Mouse (Mus musculus): ENCODE results near the gene Ccdc9.
A peak's percentile ranks its signal among the peaks of the same experiment; 100 is the strongest.

Ccdc9 gene

DNA sequence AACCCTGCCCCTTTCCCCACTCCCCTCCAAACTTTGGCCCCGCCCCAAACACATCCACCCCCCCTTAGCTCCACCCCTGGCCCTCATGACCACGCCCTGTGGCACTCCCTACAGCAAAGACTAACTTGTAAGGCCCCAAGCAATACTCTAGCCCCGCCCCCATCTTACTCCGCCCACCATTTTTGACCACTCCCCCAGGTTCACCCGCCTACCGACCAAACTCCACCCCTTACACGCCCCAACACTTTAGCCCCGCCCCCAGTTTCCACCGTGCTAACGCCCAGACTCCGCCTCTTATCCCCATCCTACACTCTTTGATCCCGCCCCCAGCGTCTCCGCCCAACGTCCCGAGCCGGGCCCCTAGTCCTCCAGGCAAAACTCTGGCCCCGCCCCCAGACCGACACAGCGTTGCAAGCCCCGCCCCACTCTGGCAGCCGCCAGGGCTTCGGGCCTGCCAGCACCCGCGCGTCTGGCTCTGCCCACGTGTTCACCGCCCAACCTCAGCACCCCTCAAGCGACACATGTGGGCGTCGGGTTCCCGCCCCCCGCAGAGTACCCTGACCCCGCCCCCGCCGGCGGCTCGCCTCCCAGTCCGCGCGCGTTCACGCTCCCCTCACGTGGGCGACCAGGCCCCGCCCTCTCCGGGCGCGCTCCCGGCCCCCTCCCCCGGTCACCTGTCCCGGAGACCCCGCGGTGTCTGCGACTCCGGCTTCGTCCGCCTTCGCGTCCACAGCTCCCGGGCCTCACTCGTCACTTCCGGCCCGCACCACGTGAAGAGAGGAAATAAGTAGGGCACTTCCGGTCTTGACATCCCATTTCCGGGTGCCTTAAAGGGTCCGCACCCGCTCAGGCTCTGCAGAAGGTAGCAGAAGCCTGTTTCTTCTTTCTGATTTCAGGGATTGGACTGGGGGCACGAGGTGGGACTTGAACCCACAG lies at the start of gene Ccdc9:
Gene Ccdc9, minus strand, starts transcription at position 770 of the 936 bp plus-strand sequence.
- peak; percentile 100 for DNase-seq

DNA sequence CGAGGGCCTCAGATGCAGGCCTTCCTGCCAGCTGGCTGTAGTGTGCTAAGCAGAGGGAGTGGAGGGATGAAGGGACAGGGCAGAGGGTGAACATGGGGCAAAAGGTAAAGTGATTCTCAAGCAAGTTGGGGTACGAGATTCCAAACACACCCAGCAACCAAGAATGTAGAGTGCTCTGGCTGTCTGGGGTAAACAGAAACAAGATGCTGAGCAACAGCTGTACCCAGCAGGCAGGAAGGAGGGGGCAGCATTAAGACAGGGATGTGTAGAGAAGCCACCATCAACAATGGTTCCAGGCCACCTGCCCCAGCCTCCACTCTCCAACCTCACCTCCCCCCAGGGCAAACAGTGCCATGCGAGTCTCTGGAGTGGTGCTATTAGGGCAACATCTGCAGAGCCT lies 42.6 kb upstream of the Ccdc9 start:
- no peak for DNase-seq

- DNase-seq, result no peak
Measured at GRCm38 (mm10) chr7:16326607-16326971, 40.0 kb upstream of the Ccdc9 start.

DNA sequence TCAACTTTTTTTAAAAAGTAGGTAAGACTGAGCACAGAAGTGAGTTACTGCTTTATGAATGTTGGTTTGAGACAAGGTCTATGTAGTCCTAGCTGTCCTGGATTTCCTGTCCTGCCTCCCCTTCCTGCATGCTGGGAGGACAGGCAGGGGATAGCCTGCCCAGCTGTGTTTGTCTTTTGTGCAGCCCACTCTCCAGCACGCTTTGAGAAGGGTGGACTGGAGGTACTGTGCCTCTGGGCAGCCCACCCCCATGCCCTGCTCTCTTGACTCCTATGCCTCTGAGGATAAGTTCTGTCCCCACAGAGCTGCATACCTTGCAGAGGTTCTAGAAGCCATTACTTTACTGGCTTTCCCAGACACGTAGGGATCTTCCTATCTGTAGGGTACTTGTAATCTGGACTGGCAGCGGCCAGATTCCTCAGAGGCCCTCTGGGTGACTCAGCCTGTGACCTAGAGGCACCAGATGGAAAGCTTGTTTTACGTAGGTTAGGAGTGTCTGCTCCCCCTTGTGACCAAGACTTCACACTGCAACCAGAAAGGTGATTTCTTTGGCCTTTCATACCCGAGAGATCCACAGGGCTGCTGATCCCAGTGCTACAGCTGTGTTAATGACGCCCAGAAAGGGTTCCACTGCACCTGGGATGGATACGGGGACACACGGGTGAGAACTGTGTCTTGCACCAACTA lies 39.5 kb upstream of the Ccdc9 start:
- DNase-seq, result peak; percentile 76 to 77

- DNase-seq, result no peak
Measured at GRCm38 (mm10) chr7:16324661-16325060, 38.1 kb upstream of the Ccdc9 start.

- no peak for DNase-seq
Measured at GRCm38 (mm10) chr7:16320479-16320878, 33.9 kb upstream of the Ccdc9 start.

DNA sequence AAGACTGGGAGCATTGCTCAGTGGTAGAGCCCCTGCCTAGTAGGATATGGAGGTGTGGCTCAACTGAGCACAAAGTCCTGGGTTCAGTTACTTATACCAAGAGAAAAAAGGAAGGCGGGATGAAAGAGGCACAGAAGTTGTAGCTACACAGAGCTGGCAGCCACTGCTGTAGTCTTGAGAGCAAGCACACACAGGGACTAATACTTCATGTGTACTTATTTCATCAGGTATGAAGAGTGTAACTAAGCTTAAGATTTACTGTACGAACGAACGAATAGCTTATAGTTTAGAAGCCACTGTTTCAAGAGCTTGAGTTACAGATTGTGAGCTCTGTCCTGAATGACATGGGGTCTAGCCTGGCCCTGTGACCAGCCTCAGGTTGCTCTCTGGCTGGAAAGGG lies 32.6 kb upstream of the Ccdc9 start:
- DNase-seq, result no peak

DNA sequence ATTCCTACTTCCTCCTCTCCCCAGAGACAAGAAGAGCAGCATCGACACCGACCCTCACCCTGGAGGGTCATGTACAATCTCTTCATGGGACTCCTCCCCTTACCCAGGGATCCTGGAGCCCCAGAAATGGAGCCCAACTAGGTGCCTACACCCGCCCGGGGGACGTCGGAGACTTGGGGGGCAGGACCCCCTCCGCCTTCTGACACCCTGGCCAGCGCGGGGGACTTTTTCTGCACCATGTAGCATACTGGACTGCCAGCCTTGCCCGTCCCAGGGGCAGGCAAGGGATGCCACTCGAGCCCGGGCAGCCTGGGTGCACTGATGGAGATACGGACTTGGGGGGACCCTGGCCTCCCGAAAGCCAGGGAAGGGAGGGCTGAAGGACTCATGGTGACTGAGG lies 30.5 kb upstream of the Ccdc9 start:
- no peak for DNase-seq

- peak; percentile 52 to 71 for DNase-seq
Measured at GRCm38 (mm10) chr7:16315222-16315759, 28.7 kb upstream of the Ccdc9 start.

GRCm38 (mm10) chr7:16314221-16314775 lies 27.7 kb upstream of the Ccdc9 start:
- no peak for DNase-seq

DNA sequence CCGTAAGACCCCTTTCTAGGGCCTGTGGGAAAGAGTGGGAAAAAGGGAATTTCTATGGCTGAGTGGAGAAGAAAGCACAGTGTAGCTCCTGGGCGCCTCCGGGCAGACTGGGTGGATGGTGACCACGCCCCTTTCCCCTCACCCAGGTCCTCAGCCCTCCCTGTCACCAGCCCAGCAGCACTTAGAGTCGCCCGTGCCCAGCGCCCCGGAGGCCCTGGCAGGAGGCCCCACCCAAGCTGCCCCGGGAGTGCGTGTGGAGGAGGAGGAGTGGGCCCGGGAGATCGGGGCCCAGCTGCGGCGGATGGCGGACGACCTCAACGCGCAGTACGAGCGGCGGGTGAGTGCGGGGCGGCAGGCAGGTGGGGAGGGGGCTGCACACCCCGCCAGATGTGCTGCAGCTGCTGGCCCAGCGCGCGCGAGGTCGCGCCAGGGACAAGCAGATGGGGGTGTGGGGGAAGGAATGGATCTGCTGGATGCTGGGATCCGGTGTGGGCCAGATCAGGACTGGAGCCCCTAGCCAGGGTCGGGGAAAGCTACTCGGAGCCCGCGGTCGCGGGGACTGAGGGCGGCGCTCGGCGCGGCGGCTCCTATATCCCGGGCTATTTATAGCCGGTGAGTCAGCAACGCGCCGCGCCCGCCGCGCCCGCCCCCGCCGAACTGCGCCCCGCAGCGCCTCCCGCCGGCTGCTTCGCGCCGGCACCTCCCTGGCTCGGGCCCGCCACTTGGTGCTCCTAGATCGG lies 27.1 kb upstream of the Ccdc9 start:
- peak; percentile 79 to 88 for DNase-seq

GRCm38 (mm10) chr7:16312672-16313311 lies 26.2 kb upstream of the Ccdc9 start:
- peak; percentile 73 to 85 for DNase-seq

DNA sequence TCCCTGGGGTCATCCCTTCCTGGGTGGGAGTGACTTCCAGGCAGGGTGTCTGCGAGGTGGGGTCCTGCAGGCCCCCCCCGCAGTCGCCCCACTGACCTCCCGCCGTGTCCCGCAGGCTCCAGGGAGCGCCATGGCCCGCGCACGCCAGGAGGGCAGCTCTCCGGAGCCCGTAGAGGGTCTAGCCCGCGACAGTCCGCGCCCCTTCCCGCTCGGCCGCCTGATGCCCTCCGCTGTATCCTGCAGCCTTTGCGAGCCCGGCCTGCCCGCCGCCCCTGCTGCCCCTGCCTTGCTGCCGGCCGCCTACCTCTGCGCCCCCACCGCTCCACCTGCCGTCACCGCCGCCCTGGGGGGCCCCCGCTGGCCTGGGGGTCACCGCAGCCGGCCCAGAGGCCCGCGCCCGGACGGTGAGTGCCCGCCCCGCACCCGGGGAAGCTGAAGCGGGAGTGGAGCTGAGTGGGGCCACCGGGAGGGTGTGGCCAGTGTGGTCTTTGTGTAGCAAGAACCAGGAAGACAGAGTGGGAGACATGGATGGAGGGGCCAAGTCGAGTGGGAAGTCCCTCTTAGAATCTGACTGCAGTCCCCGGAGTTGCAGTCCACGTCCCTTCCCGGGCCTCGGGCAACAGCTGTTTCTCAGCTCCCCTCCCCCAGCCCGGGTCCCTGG lies 25.5 kb upstream of the Ccdc9 start:
- peak; percentile 26 to 66 for DNase-seq

- no peak for DNase-seq
Measured at GRCm38 (mm10) chr7:16311453-16312004, 24.9 kb upstream of the Ccdc9 start.

DNA sequence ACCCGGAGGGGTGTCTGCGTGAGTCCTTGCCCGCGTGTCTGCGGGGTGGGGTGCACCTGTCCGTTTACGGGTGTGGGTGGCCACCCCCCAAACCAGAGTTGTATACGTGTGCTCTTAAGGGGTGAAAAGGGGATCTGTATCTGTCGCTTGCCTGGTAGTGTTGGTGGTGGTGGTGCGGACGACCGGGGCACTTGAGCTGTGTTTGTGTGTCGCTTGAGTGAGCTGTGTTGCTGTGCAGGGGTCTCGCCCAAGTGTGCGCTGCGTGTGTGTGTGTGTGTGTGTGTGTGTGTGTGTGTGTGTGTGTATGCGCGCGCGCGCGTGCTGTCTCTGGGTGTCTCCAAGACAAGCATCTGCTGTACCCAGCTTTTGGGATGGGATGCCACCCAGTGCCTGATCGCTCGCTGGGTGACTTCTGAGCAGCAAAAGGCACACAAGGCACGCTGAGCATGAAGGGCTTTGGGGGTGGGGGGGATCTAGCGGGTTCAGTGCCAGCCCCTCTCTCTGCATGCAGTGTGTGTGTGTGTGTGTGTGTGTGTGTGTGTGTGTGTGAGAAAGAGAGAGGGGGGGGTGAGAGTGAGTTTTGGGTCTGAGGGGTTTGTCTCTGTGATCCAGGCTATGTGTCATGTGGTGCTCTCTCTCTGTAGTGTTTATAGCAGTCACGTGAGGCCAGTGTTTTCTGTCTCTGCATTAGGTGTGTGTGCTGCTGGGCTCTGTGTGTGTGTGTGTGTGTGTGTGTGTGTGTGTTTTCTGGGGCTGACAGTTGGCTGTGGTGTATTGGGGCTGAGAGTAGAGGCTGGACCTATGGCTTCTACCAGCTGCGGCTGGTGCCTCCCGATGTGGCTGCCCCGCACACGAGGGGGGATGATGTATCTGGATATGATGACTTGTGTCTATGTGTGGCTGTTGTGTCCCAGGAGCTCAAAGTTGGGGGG lies 24.2 kb upstream of the Ccdc9 start:
- DNase-seq, result peak; percentile 31 to 45

GRCm38 (mm10) chr7:16310020-16310520 lies 23.5 kb upstream of the Ccdc9 start:
- DNase-seq, result peak; percentile 85 to 87

GRCm38 (mm10) chr7:16309318-16310019 lies 22.9 kb upstream of the Ccdc9 start:
- peak; percentile 87 to 93 for DNase-seq

- DNase-seq, result no peak
Measured at GRCm38 (mm10) chr7:16308555-16309317, 22.1 kb upstream of the Ccdc9 start.
